Mouse (Mus musculus) gastrocnemius, postnatal 25 days (tissue): ENCODE data around the gene Tarsl2. TPM values are rescaled to one million over a fixed set of nuclear protein-coding genes. Genes with fewer than 3 reads are reported as not detected.

Experiments
- DNase-seq: peaks from one replicate; pipeline ENCODE4 v3.0.0; 2022
- total RNA-seq, 2 experiments: library from RNA; stranded (reverse); gene quantifications; 1 replicate in 1 of 2; 2 replicates in 1 of 2; pipeline ENCODE4 v1.2.3; 2021

Tarsl2 gene
- total RNA-seq, 2 experiments from 2014 or later = 50.7 to 56.3 TPM

DNA sequence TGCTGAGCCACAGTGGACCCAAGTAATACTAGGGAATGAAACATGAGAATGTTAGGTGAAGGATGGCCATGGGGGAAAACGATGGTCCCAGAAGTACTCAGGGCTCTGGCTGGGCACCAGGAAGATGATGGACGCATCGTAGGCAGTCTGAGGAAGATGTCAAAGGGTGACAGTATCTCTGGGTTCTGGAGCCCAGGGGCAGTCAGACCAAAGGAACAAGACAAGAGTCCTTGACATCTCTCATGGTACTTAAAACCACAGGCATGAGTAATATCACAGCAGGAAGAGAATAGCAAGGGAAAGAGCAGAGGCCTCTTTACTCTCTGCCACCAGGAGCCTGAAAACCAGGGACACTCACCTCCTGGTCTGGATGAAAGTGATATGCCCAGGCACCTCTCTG, 90.6 kb downstream of the Tarsl2 start:
- no peak for DNase-seq

DNA sequence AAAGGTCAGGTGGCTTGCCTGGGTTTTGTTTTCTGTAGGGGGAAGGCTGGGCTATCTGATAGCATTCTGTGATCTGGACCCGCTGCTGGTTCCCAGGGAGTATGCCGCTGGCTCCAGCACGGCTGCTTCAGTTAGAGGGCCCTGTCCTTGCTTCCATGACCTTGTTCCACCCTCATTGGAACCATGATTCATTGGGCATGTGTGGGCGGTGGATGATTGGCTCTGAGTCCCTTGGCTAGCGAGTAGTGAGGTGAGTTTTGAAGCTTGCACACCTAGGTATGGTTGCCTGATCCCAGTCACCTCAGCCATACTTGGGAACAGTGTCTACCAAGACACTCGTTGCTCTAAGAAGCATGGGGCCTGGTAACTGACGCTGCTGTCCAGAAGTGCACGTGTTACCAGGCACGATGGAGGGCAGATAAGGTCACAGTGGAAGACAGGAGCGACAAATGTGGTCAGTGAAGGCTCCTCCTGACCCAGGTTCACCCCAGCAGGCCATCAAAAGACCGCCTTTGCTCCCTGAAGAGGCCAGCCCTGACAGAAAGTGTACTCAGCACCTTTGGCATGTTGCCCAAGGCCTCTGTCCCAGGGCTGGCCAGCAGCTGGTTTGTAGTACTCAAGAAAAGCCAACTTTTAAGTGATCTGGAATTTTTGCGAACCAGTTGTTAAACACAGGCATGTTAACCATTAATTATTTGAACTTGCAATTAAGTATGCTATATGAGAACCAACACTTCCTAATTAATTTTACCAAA, 92.8 kb downstream of the Tarsl2 start:
- peak; percentile 24 for DNase-seq

Other genes starting within 250 kb of the Tarsl2 start
- 10 to 100 TPM; 26.1 to 32.7 TPM for gene Tjp1, start 117.1 kb upstream of the Tarsl2 start, total RNA-seq
- 10 to 100 TPM; 13.2 to 17.1 TPM for gene Tm2d3, start 46.3 kb downstream of the Tarsl2 start, total RNA-seq
- 10 to 100 TPM; 21.0 to 25.1 TPM for gene Pcsk6, start 216.8 kb downstream of the Tarsl2 start, total RNA-seq